Mouse (Mus musculus): ENCODE measurements around the gene Eps8l2. TPM values are rescaled to one million over a fixed set of nuclear protein-coding genes. Genes with fewer than 3 reads are reported as not detected.

Eps8l2 gene
- polyA plus RNA-seq, 1 experiment from 2014 or later: 2.5 TPM

DNA sequence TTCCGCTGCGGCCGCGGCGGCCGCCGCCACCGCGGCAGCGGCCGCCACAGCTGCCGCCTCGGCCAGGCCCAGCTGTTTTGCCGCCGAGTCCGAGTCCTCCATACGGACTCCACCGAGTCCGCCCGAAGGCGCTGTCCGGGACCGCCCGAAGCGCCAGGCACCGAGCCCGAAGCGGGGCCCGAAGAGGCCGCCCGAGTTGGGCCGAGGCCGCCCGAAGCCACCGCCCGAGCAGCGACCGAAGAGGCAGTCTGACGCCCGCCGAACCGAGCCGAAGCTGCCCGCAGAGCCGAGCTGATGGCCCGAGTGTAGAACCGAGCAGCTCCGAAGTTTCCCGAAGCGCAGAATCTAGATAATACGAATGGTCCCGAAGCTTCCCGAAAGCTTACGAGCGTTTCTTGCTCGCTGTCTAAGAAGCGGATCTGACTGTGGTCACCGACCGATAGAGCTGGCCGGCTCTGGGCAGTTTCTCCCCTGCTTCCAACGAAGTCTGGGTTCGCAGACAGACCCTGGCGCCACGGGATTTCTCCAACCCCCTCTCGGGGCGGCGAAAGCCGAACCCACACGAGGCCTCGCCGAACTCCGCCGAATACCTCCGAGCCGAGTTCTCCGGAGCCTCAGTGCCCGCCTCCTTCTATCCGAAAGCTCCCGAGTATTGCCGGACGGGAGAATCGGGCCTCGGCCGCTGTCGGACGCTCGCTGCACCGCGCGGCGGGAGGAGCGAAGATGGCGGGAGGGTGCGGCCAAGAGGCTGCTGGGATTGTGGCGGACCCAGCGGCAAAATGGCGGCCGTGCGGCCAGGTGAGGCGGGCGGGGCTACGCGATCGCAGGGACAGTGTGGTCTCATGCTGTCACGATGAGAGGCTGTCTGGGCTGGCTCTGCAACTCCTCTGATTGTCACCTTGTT, 11.0 kb upstream of the Eps8l2 start, which contains the start of the genes Deaf1 and Tmem80:
Gene Deaf1, minus strand, starts transcription at position 222 of the 904 bp plus-strand sequence.
Gene Tmem80, plus strand, starts transcription at position 271 of the 904 bp plus-strand sequence.
- Histone ChIP-seq H3K4me2 (ENCODE audit: low read length) (peak within 1 kb of the TSS; percentile 82), H3K27ac (ENCODE audit: low read depth, low read length) (peak within 1 kb of the TSS; percentile 100), H3K9me3 (ENCODE audit: control insufficient read depth, low read length) (no peaks in the 10 kb centered on the region), H3K27me3 (replicated peaks; ENCODE audit: control insufficient read depth, insufficient read depth, low read length) (no peaks in the 10 kb centered on the region), H3K9ac (ENCODE audit: low read depth, low read length) (peak within 1 kb of the TSS; percentile 94), H3K36me3 (ENCODE audit: control insufficient read depth, insufficient read depth, low read length) (peaks cover 9% of the 10 kb centered on the region), H3K4me1 (ENCODE audit: control insufficient read depth, insufficient read depth, low read depth, low read length) (peaks cover 24% of the 10 kb centered on the region), H3K4me3 (ENCODE audit: low read length) (peak within 1 kb of the TSS; percentile 74)
- peak; percentile 96 for ATAC-seq
- under 1% methylated on average over 104 of the region's 105 CpGs for WGBS

DNA sequence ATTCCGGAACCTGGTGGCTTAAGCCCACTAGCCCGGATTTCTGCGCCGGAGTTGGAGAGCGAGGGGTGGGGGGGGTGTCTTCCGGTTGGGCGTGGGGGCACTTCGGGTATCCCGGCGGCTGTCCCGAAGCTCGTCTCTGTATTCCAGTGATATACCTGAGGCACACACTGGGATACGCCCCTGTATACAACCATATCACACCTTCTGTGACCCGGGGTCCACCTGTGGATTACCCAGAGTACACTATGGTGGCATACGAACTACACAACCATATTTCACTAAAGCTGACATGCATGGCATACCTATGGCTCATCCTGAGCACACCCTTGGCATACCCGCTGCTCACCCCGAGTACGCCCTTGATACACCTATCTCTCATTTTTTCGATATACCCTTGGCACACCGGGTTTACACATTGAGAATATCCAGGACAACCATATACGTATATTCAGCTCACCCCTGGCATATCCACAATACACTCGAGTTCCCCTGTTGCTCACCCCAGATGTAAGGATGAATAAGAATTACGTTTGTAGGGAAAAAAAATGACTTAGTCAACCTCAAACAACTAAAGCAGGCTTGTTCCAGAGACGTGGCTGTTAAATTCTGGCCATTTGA, 10.2 kb upstream of the Eps8l2 start:
- H3K9ac ChIP-seq (ENCODE audit: low read depth, low read length): peak overlapping the region; percentile 94
- peak; percentile 35 for ATAC-seq
- H3K36me3 ChIP-seq (ENCODE audit: control insufficient read depth, insufficient read depth, low read length): peaks cover 9% of the 10 kb centered on the region
- H3K9me3 ChIP-seq (ENCODE audit: control insufficient read depth, low read length): no peaks in the 10 kb centered on the region
- 16% methylated on average over 24 of the region's 24 CpGs for WGBS
- H3K4me1 ChIP-seq (ENCODE audit: control insufficient read depth, insufficient read depth, low read depth, low read length): peaks cover 24% of the 10 kb centered on the region
- H3K27me3 ChIP-seq (replicated peaks; ENCODE audit: control insufficient read depth, insufficient read depth, low read length): no peaks in the 10 kb centered on the region
- peak overlapping the region; percentile 74 for H3K4me2 ChIP-seq (ENCODE audit: low read length)
- H3K27ac ChIP-seq (ENCODE audit: low read depth, low read length): peak overlapping the region; percentile 100
- H3K4me3 ChIP-seq (ENCODE audit: low read length): peak overlapping the region; percentile 74

DNA sequence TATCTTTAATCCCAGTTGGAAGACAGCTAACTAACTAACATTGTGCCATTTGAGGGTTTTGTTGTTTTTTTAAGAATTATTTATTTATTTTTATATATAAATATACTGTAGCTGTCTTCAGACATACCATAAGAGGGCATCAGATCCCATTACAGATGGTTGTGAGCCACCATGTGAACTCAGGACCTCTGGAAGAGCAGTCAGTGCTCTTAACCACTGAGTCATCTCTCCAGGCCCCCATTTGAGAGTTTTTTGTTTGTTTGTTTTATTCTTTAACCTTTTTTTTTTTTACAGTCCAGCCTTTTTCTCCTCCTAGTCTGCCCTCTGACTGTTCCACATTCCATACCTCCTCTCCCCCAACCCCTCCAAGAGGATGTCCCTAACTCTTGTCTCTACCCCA, 8.0 kb upstream of the Eps8l2 start:
- no peak overlapping the region for H3K4me2 ChIP-seq (ENCODE audit: low read length)
- H3K27me3 ChIP-seq (replicated peaks; ENCODE audit: control insufficient read depth, insufficient read depth, low read length): no peaks in the 10 kb centered on the region
- H3K4me3 ChIP-seq (ENCODE audit: low read length): no peak overlapping the region
- no peak for ATAC-seq
- H3K4me1 ChIP-seq (ENCODE audit: control insufficient read depth, insufficient read depth, low read depth, low read length): peaks cover 11% of the 10 kb centered on the region
- no peak overlapping the region for H3K9ac ChIP-seq (ENCODE audit: low read depth, low read length)
- H3K27ac ChIP-seq (ENCODE audit: low read depth, low read length): no peak overlapping the region
- peaks cover 10% of the 10 kb centered on the region for H3K36me3 ChIP-seq (ENCODE audit: control insufficient read depth, insufficient read depth, low read length)
- H3K9me3 ChIP-seq (ENCODE audit: control insufficient read depth, low read length): no peaks in the 10 kb centered on the region

DNA sequence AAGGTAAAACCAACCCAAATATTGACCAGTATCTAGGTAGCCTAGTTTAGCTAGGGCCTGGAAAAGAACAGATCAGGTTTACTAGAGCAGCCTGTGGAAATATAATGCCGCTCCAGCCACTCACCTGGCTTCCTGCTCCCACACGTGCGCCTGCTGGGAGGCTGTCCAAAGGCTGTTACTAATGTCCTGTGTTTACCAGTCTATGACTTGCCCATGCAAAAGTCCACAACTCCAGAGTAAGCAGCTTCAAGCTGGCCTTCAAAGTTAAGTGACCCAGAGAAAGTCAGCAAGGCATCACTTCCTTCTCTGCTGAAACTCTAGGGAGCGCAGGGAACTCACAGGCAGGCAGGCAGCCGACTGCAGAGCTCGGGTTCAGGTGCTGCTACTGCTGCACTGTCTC, 6.7 kb upstream of the Eps8l2 start:
- no peak for ATAC-seq
- WGBS: 84% methylated on average over 6 of the region's 6 CpGs
- Histone ChIP-seq H3K27me3 (replicated peaks; ENCODE audit: control insufficient read depth, insufficient read depth, low read length) (no peaks in the 10 kb centered on the region), H3K9me3 (ENCODE audit: control insufficient read depth, low read length) (no peaks in the 10 kb centered on the region), H3K4me1 (ENCODE audit: control insufficient read depth, insufficient read depth, low read depth, low read length) (no peaks in the 10 kb centered on the region; the same call in 1 of the 2 replicates), H3K36me3 (ENCODE audit: control insufficient read depth, insufficient read depth, low read length) (peaks cover 14% of the 10 kb centered on the region), H3K4me2 (ENCODE audit: low read length) (no peak overlapping the region), H3K27ac (ENCODE audit: low read depth, low read length) (no peak overlapping the region), H3K4me3 (ENCODE audit: low read length) (no peak overlapping the region), H3K9ac (ENCODE audit: low read depth, low read length) (no peak overlapping the region)

DNA sequence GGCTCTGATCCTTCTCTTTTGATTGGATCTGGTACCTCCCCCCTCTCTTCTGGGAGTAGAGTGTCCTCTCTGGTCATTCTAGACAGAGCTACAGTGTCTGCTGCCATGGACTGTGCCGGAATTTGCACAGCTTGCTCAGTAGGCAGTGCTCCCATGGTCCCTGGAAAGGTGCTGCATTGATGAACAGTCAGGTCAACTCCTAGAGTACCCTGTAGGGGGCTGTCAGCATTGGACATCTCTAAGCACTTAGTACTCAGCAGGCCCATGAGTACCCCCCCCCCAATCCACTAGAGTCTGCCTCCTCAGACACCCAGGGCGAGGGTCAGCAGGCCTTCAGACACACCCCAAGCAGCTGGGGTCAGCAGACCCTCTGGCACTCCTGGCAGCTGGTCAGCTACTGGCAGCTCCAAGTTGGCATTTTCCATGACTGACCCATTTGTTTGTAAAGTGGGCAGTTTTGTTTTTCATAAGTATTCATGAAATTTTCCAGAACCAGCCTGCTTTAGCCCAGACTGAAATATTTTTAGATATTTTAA, 3.6 kb upstream of the Eps8l2 start:
- Histone ChIP-seq H3K9me3 (ENCODE audit: control insufficient read depth, low read length) (no peaks in the 10 kb centered on the region), H3K9ac (ENCODE audit: low read depth, low read length) (no peak overlapping the region), H3K27me3 (replicated peaks; ENCODE audit: control insufficient read depth, insufficient read depth, low read length) (no peaks in the 10 kb centered on the region), H3K36me3 (ENCODE audit: control insufficient read depth, insufficient read depth, low read length) (peaks cover 16% of the 10 kb centered on the region), H3K27ac (ENCODE audit: low read depth, low read length) (no peak overlapping the region), H3K4me3 (ENCODE audit: low read length) (no peak overlapping the region), H3K4me1 (ENCODE audit: control insufficient read depth, insufficient read depth, low read depth, low read length) (peaks cover 3% of the 10 kb centered on the region; the same call in 1 of the 2 replicates), H3K4me2 (ENCODE audit: low read length) (no peak overlapping the region)
- no peak for ATAC-seq
- 90% methylated on average over 1 of the region's 2 CpGs for WGBS

DNA sequence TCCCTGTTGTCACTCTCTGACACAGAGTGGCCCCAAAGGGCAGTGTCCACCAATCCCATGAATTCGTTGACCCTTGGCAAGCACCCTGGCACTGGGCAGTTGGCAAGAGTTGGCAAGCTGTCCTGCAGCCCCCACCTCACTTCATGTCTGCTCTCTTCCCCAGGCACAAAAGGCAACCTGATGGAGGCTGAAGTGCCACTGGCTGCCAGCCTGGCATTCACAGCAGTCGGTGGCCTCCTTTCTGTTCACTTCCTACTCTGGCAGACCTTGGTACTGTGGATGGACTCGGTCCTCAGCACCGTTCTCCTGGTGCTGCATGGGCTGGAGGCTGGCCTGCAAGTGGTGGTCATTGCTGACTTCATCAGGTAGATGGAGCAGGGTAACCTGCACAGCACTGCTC, 3.0 kb upstream of the Eps8l2 start:
- no peak overlapping the region for H3K27ac ChIP-seq (ENCODE audit: low read depth, low read length)
- 85% methylated on average over 4 of the region's 4 CpGs for WGBS
- peaks cover 3% of the 10 kb centered on the region; the same call in 1 of the 2 replicates for H3K4me1 ChIP-seq (ENCODE audit: control insufficient read depth, insufficient read depth, low read depth, low read length)
- peaks cover 16% of the 10 kb centered on the region for H3K36me3 ChIP-seq (ENCODE audit: control insufficient read depth, insufficient read depth, low read length)
- no peak overlapping the region for H3K4me2 ChIP-seq (ENCODE audit: low read length)
- ATAC-seq: peak; percentile 45; the same call in 1 of the 2 replicates
- no peak overlapping the region for H3K4me3 ChIP-seq (ENCODE audit: low read length)
- no peak overlapping the region for H3K9ac ChIP-seq (ENCODE audit: low read depth, low read length)
- no peaks in the 10 kb centered on the region for H3K9me3 ChIP-seq (ENCODE audit: control insufficient read depth, low read length)
- no peaks in the 10 kb centered on the region for H3K27me3 ChIP-seq (replicated peaks; ENCODE audit: control insufficient read depth, insufficient read depth, low read length)

DNA sequence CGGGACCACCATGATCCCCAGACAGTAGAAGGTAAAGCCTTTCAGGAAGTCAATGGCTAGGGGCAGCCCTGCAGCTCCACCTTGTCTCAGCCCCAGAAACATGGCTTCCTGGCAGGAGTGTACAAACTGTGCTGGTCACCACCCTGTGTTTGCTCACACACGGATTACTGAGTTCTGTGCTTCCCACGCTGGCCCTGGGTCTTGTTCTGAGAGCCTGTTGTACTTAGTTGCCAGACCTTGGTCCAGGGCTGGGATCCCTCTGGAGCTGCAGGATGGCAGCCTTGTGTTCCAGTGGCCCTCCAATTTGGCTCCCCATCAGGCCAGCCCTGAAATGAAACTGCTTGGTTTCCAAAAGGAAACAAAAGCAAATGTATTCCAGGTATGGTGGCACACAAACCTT, 2.4 kb upstream of the Eps8l2 start:
- ATAC-seq: no peak
- Histone ChIP-seq H3K4me3 (ENCODE audit: low read length) (no peak overlapping the region), H3K9ac (ENCODE audit: low read depth, low read length) (no peak overlapping the region), H3K27ac (ENCODE audit: low read depth, low read length) (no peak overlapping the region), H3K4me2 (ENCODE audit: low read length) (no peak overlapping the region), H3K9me3 (ENCODE audit: control insufficient read depth, low read length) (no peaks in the 10 kb centered on the region), H3K4me1 (ENCODE audit: control insufficient read depth, insufficient read depth, low read depth, low read length) (peaks cover 3% of the 10 kb centered on the region; the same call in 1 of the 2 replicates), H3K36me3 (ENCODE audit: control insufficient read depth, insufficient read depth, low read length) (peaks cover 16% of the 10 kb centered on the region), H3K27me3 (replicated peaks; ENCODE audit: control insufficient read depth, insufficient read depth, low read length) (no peaks in the 10 kb centered on the region)
- 87% methylated on average over 3 of the region's 3 CpGs for WGBS

DNA sequence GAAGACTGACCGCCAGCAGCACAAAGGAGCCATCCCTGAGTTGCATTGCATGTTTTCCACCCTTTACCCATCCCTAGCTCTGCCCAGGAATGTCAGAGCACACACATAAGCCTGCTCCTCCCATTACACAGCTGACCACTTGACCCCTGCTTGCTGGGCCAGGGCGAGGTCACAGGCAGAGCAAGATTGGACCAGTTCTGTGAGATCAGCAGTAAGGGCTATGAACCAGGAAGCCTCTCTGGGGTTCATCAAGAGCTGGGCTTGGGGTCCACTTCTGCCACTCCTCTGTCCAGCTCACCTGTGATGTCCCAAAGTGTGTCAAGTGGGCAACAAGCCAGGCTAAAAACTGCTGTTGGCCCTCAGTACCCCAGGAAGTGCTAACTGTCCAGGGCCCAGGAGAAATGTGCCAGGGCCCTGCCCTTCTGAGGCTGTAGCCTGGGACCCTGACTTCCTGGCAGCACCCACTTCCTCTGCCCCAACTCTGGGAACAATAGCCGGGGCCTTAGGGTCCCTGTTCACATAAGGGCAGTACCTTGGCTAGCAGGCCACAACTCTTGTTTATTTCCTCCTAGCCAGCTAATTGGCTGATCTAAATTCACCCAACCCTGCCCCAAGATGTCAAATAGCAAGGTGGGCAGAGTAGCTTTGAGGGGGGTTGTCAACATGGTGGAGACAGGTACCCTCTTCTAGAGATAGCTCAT, 814 bp upstream of the Eps8l2 start:
- Histone ChIP-seq H3K9me3 (ENCODE audit: control insufficient read depth, low read length) (no peaks in the 10 kb centered on the region), H3K27ac (ENCODE audit: low read depth, low read length) (no peak overlapping the region), H3K4me1 (ENCODE audit: control insufficient read depth, insufficient read depth, low read depth, low read length) (peaks cover 3% of the 10 kb centered on the region; the same call in 1 of the 2 replicates), H3K9ac (ENCODE audit: low read depth, low read length) (no peak overlapping the region), H3K4me3 (ENCODE audit: low read length) (no peak overlapping the region), H3K4me2 (ENCODE audit: low read length) (no peak overlapping the region), H3K27me3 (replicated peaks; ENCODE audit: control insufficient read depth, insufficient read depth, low read length) (no peaks in the 10 kb centered on the region), H3K36me3 (ENCODE audit: control insufficient read depth, insufficient read depth, low read length) (peaks cover 13% of the 10 kb centered on the region)
- WGBS: 89% methylated on average over 3 of the region's 3 CpGs
- ATAC-seq: no peak

Data from hindbrain, embryonic 16.5 days (tissue).